In the genomic region with DNA sequence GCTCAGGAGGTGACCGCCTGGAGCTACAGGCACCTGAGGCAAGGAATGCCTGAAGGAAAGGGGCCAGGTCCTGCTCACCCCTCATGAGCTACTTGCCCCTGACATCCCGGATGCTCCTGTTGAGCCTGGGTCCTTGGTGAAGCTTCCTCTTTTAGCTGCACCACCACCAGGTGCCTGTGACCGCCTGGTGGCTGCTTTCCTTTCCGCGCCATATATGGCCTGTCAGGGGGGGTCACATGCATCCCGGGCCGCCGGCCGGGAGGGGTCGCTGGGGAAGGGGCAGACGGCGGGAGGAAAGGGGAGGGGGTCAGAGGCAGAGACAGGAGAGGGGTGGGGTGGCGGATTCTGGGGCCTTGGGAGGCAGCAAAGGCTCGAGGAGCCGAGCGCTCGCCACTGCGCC, we compare ENCODE assay signal across 10 mouse cellular contexts. TPM values are rescaled to one million over a fixed set of nuclear protein-coding genes. Genes with fewer than 3 reads are reported as not detected.
A peak's percentile ranks its signal among the peaks of the same experiment; 100 is the strongest.
DNase-seq lines count a peak whose midpoint lies in the region; ATAC-seq and TF ChIP-seq lines count a peak whose summit lies in the region.
"Not testable (repeated sequence)": the region's sequence is repeated elsewhere in the genome, so short reads cannot be mapped to it uniquely, and the experiment has no call there.
"Had no signal": no experiment of that assay in that cellular context is flagged by ENCODE, and none has a peak within 500 bp of the region (broad histone marks: within the 10 kb centered on the region; RNA-seq: fewer than 3 reads in every experiment).

No protein-coding gene starts in this region.

- not testable (repeated sequence) for H3K27ac ChIP-seq in embryonic facial prominence, embryonic 10.5 days (replicated peaks); hindbrain, embryonic 14.5 days; limb, embryonic 15.5 days; stomach, postnatal 0 days (replicated peaks)

- not testable (repeated sequence) for ATAC-seq in hindbrain, embryonic 14.5 days (ENCODE audit: low FRiP score); limb, embryonic 15.5 days (ENCODE audit: insufficient number of reproducible peaks, low FRiP score, low TSS enrichment, low read depth); stomach, postnatal 0 days (ENCODE audit: low FRiP score, low TSS enrichment)

- not testable (repeated sequence) for H3K36me3 ChIP-seq in embryonic facial prominence, embryonic 10.5 days (replicated peaks); hindbrain, embryonic 14.5 days (replicated peaks; ENCODE audit: control insufficient read depth, insufficient read depth); limb, embryonic 15.5 days; stomach, postnatal 0 days (ENCODE audit: control insufficient read depth, insufficient read depth, low read length)

- not testable (repeated sequence) for H3K9me3 ChIP-seq in embryonic facial prominence, embryonic 10.5 days; hindbrain, embryonic 14.5 days (ENCODE audit: control insufficient read depth, low read length); limb, embryonic 15.5 days; stomach, postnatal 0 days (ENCODE audit: control insufficient read depth, low read length)

- intact Hi-C loops in gastrocnemius, postnatal 14 days (cut with DNase I; ENCODE audit: low total_unique reads) = not testable (repeated sequence)

- peak; percentile 14 for DNase-seq in embryonic facial prominence, embryonic 10.5 days (ENCODE audit: low spot score)
- peak; percentile 3 for DNase-seq in gastrocnemius, postnatal 14 days
- DNase-seq in hindbrain, embryonic 14.5 days (ENCODE audit: low spot score) = not testable (repeated sequence)
- peak; percentile 0 to 3 for DNase-seq in layer of hippocampus, adult 18-20 months (ENCODE audit: low spot score in 2 of 2)
- DNase-seq in neural tube, embryonic 10.5 days (ENCODE audit: extremely low spot score, low spot score) = peak; percentile 11
- DNase-seq in stomach, postnatal 0 days (ENCODE audit: low spot score) = peak; percentile 5

- peak overlapping the region; percentile 47; the same call in 1 of the 2 replicates for H3K9ac ChIP-seq in hindbrain, embryonic 14.5 days
- not testable (repeated sequence) for H3K9ac ChIP-seq in limb, embryonic 15.5 days; stomach, postnatal 0 days (ENCODE audit: low read length)

- H3K27me3 ChIP-seq in embryonic facial prominence, embryonic 10.5 days (replicated peaks; ENCODE audit: low read depth, poor library complexity, severe bottlenecking); hindbrain, embryonic 14.5 days (ENCODE audit: control insufficient read depth, insufficient read depth, low read length); limb, embryonic 15.5 days; stomach, postnatal 0 days (ENCODE audit: control insufficient read depth, insufficient read depth, low read length): not testable (repeated sequence)

- H3K4me3 ChIP-seq in embryonic facial prominence, embryonic 10.5 days = peak overlapping the region; percentile 51
- H3K4me3 ChIP-seq in hindbrain, embryonic 14.5 days (replicated peaks; ENCODE audit: low read length) = peak overlapping the region; percentile 29
- H3K4me3 ChIP-seq in limb, embryonic 15.5 days; stomach, postnatal 0 days (ENCODE audit: low read depth, low read length): not testable (repeated sequence)

- peak overlapping the region; percentile 65 for H3K4me2 ChIP-seq in hindbrain, embryonic 14.5 days (replicated peaks)
- H3K4me2 ChIP-seq in limb, embryonic 15.5 days = peak overlapping the region; percentile 43; the same call in 1 of the 2 replicates
- H3K4me2 ChIP-seq in stomach, postnatal 0 days (replicated peaks; ENCODE audit: low read depth) = not testable (repeated sequence)

- not testable (repeated sequence) for TF ChIP-seq CTCF in stomach, postnatal 0 days (IDR thresholded peaks at IDR 0.05; ENCODE audit: low read depth)

- H3K4me1 ChIP-seq in embryonic facial prominence, embryonic 10.5 days; hindbrain, embryonic 14.5 days (replicated peaks; ENCODE audit: control insufficient read depth, insufficient read depth, low read length); limb, embryonic 15.5 days; stomach, postnatal 0 days (replicated peaks; ENCODE audit: control insufficient read depth, insufficient read depth): not testable (repeated sequence)

- not testable (repeated sequence) for TF ChIP-seq EP300 in stomach, postnatal 0 days (optimal IDR thresholded peaks at IDR 0.05)

- 4% methylated on average over 16 of the region's 18 CpGs for WGBS in embryonic facial prominence, embryonic 10.5 days
- WGBS in hindbrain, embryonic 14.5 days = 2% methylated on average over 10 of the region's 18 CpGs
- WGBS in limb, embryonic 15.5 days = under 1% methylated on average over 16 of the region's 18 CpGs
- WGBS in stomach, postnatal 0 days = 8% methylated on average over 7 of the region's 18 CpGs

RNA-seq across cellular contexts. Expression of gene Gm3239, which starts 14.7 kb away (rescaled TPM):
- 0.12 TPM in 1 of 2 replicates, not detected in the other for polyA plus RNA-seq in embryonic facial prominence, embryonic 10.5 days (2016; fragmentation: Nextera tagmentation; extraction: Ambion mirVana)
- total RNA-seq in gastrocnemius, postnatal 14 days (2021) = not detected
- polyA plus RNA-seq in hindbrain, embryonic 14.5 days (2014; fragmentation: Nextera tagmentation; extraction: Ambion mirVana) = 1.2 and 1.9 TPM in 2 replicates
- total RNA-seq in layer of hippocampus, adult 18-20 months (2021) = under 1 TPM in 1 of 2 experiments, not detected in 1; 0.33 TPM
- not detected in 2 replicates for polyA plus RNA-seq in limb, embryonic 15.5 days (2015; fragmentation: Nextera tagmentation; extraction: Ambion mirVana)
- polyA plus RNA-seq in stomach, postnatal 0 days (2015; fragmentation: Nextera tagmentation; extraction: Ambion mirVana) = not detected in 2 replicates
- total RNA-seq: adrenal gland, postnatal 4 days had no signal
- polyA plus RNA-seq: gonadal fat pad, adult 2 months; macrophage had no signal

RNA-seq across cellular contexts. Expression of gene Gm8159, which starts 17.2 kb away (rescaled TPM):
- polyA plus RNA-seq in embryonic facial prominence, embryonic 10.5 days (2016; fragmentation: Nextera tagmentation; extraction: Ambion mirVana) = not detected in 2 replicates
- not detected for total RNA-seq in gastrocnemius, postnatal 14 days (2021)
- not detected in 2 replicates for polyA plus RNA-seq in hindbrain, embryonic 14.5 days (2014; fragmentation: Nextera tagmentation; extraction: Ambion mirVana)
- total RNA-seq in layer of hippocampus, adult 18-20 months (2021) = under 1 TPM; 0.30 to 0.51 TPM
- not detected in 2 replicates for polyA plus RNA-seq in limb, embryonic 15.5 days (2015; fragmentation: Nextera tagmentation; extraction: Ambion mirVana)
- not detected in 2 replicates for polyA plus RNA-seq in stomach, postnatal 0 days (2015; fragmentation: Nextera tagmentation; extraction: Ambion mirVana)
- total RNA-seq: adrenal gland, postnatal 4 days had no signal
- polyA plus RNA-seq: gonadal fat pad, adult 2 months; macrophage had no signal

RNA-seq across cellular contexts. Expression of gene Gm7876, which starts 59.7 kb away (rescaled TPM):
- not detected in 2 replicates for polyA plus RNA-seq in embryonic facial prominence, embryonic 10.5 days (2016; fragmentation: Nextera tagmentation; extraction: Ambion mirVana)
- not detected for total RNA-seq in gastrocnemius, postnatal 14 days (2021)
- not detected in 2 replicates for polyA plus RNA-seq in hindbrain, embryonic 14.5 days (2014; fragmentation: Nextera tagmentation; extraction: Ambion mirVana)
- not detected for total RNA-seq in layer of hippocampus, adult 18-20 months (2021)
- polyA plus RNA-seq in limb, embryonic 15.5 days (2015; fragmentation: Nextera tagmentation; extraction: Ambion mirVana) = not detected in 2 replicates
- polyA plus RNA-seq in stomach, postnatal 0 days (2015; fragmentation: Nextera tagmentation; extraction: Ambion mirVana) = not detected in 2 replicates
- total RNA-seq: adrenal gland, postnatal 4 days had no signal
- polyA plus RNA-seq: macrophage had no signal
